Mouse (Mus musculus) layer of hippocampus, postnatal 10 days (tissue): ENCODE data around the gene Mrpl47. TPM values are rescaled to one million over a fixed set of nuclear protein-coding genes. Genes with fewer than 3 reads are reported as not detected.
"Not testable (repeated sequence)": the region's sequence is repeated elsewhere in the genome, so short reads cannot be mapped to it uniquely, and the experiment has no call there.

Experiments
- DNase-seq, 2 experiments: peaks; one replicate each; pipeline ENCODE4 v3.0.0; 2021; ENCODE audit warnings: low spot score in 2 of 2
- total RNA-seq, 2 experiments: library from RNA; stranded (reverse); gene quantifications; 2 replicates each; pipeline ENCODE4 v1.2.3; 2021

The Mrpl47 gene
- total RNA-seq, 2 experiments from 2014 or later: 20.7 to 22.1 TPM

GRCm38 (mm10) chr3:32708368-32709231 is 28.8 kb downstream of the Mrpl47 start:
- peak; percentile 95 to 97 for DNase-seq

GRCm38 (mm10) chr3:32708052-32708367 is 29.4 kb downstream of the Mrpl47 start:
- DNase-seq: no peak

- DNase-seq: not testable (repeated sequence)
Observed at GRCm38 (mm10) chr3:32705647-32706348, 31.6 kb downstream of the Mrpl47 start, which contains the start of gene Actl6a. Gene Actl6a, plus strand, starts transcription at chr3:32706298.

GRCm38 (mm10) chr3:32704632-32705031 is 32.8 kb downstream of the Mrpl47 start:
- DNase-seq: not testable (repeated sequence)

GRCm38 (mm10) chr3:32704021-32704420 is 33.4 kb downstream of the Mrpl47 start:
- DNase-seq: not testable (repeated sequence)

- DNase-seq: peak; percentile 95 to 96
Observed at GRCm38 (mm10) chr3:32698228-32698863, 39.1 kb downstream of the Mrpl47 start.

- no peak for DNase-seq
Observed at GRCm38 (mm10) chr3:32695583-32695980, 41.8 kb downstream of the Mrpl47 start.

GRCm38 (mm10) chr3:32694737-32695582 is 42.4 kb downstream of the Mrpl47 start:
- no peak for DNase-seq

- DNase-seq: no peak
Observed at GRCm38 (mm10) chr3:32694211-32694610, 43.2 kb downstream of the Mrpl47 start.

- no peak for DNase-seq
Observed at GRCm38 (mm10) chr3:32691841-32692240, 45.6 kb downstream of the Mrpl47 start.

GRCm38 (mm10) chr3:32690901-32691300 is 46.5 kb downstream of the Mrpl47 start:
- no peak for DNase-seq

- DNase-seq: no peak
Observed at GRCm38 (mm10) chr3:32690008-32690407, 47.4 kb downstream of the Mrpl47 start.

- no peak for DNase-seq
Observed at GRCm38 (mm10) chr3:32689567-32689999, 47.8 kb downstream of the Mrpl47 start.

GRCm38 (mm10) chr3:32687156-32687555 is 50.2 kb downstream of the Mrpl47 start:
- DNase-seq: no peak

GRCm38 (mm10) chr3:32686537-32686936 is 50.9 kb downstream of the Mrpl47 start:
- DNase-seq: no peak

- no peak for DNase-seq
Observed at GRCm38 (mm10) chr3:32684631-32685030, 52.8 kb downstream of the Mrpl47 start.

- DNase-seq: no peak
Observed at GRCm38 (mm10) chr3:32682910-32683531, 54.4 kb downstream of the Mrpl47 start.

GRCm38 (mm10) chr3:32676393-32676792 is 61.0 kb downstream of the Mrpl47 start:
- DNase-seq: no peak
